Mouse (Mus musculus): Measurements from ENCODE around the gene Dock2. TPM values are rescaled to one million over a fixed set of nuclear protein-coding genes. Genes with fewer than 3 reads are reported as not detected.

Gene Dock2
- polyA plus RNA-seq, 2 experiments, result 1.6 to 2.6 TPM

- H3K36me3 ChIP-seq (ENCODE audit: control insufficient read depth, insufficient read depth, low read length), result no peaks in the 10 kb centered on the region
- H3K27me3 ChIP-seq (ENCODE audit: control insufficient read depth, insufficient read depth, low read length), result no peaks in the 10 kb centered on the region
- no peak for DNase-seq (ENCODE audit: low spot score)
- H3K4me3 ChIP-seq (replicated peaks; ENCODE audit: low read length), result no peak overlapping the region
- ATAC-seq (ENCODE audit: low FRiP score, low read depth), result no peak
- H3K9ac ChIP-seq (ENCODE audit: low read depth, low read length, severe bottlenecking), result no peak overlapping the region
- no peak overlapping the region for H3K27ac ChIP-seq (replicated peaks; ENCODE audit: low read depth, low read length)
- 72% methylated on average over 3 of the region's 3 CpGs for whole genome bisulfite sequencing
- no peaks in the 10 kb centered on the region for H3K4me1 ChIP-seq (ENCODE audit: control insufficient read depth, insufficient read depth, low read length)
- H3K4me2 ChIP-seq (replicated peaks; ENCODE audit: low read depth, low read length, severe bottlenecking), result no peak overlapping the region
- H3K9me3 ChIP-seq (ENCODE audit: control insufficient read depth, low read length), result no peaks in the 10 kb centered on the region
- no peak for TF ChIP-seq POLR2A (IDR thresholded peaks at IDR 0.05; ENCODE audit: borderline replicate concordance, extremely low read depth, insufficient read depth, insufficient read length)
Observed at GRCm38 (mm10) chr11:34195142-34195541, 588.5 kb downstream of the Dock2 start.

- H3K4me1 ChIP-seq (ENCODE audit: control insufficient read depth, insufficient read depth, low read length), result no peaks in the 10 kb centered on the region
- H3K4me3 ChIP-seq (replicated peaks; ENCODE audit: low read length), result no peak overlapping the region
- no peaks in the 10 kb centered on the region for H3K36me3 ChIP-seq (ENCODE audit: control insufficient read depth, insufficient read depth, low read length)
- no peak overlapping the region for H3K27ac ChIP-seq (replicated peaks; ENCODE audit: low read depth, low read length)
- DNase-seq (ENCODE audit: low spot score), result no peak
- no peak overlapping the region for H3K9ac ChIP-seq (ENCODE audit: low read depth, low read length, severe bottlenecking)
- no peaks in the 10 kb centered on the region for H3K27me3 ChIP-seq (ENCODE audit: control insufficient read depth, insufficient read depth, low read length)
- H3K9me3 ChIP-seq (ENCODE audit: control insufficient read depth, low read length), result no peaks in the 10 kb centered on the region
- no peak for ATAC-seq (ENCODE audit: low FRiP score, low read depth)
- WGBS, result 64% methylated on average over 9 of the region's 9 CpGs
- TF ChIP-seq POLR2A (IDR thresholded peaks at IDR 0.05; ENCODE audit: borderline replicate concordance, extremely low read depth, insufficient read depth, insufficient read length), result no peak
- H3K4me2 ChIP-seq (replicated peaks; ENCODE audit: low read depth, low read length, severe bottlenecking), result no peak overlapping the region
Observed at GRCm38 (mm10) chr11:34194158-34194941, 589.3 kb downstream of the Dock2 start.

DNA sequence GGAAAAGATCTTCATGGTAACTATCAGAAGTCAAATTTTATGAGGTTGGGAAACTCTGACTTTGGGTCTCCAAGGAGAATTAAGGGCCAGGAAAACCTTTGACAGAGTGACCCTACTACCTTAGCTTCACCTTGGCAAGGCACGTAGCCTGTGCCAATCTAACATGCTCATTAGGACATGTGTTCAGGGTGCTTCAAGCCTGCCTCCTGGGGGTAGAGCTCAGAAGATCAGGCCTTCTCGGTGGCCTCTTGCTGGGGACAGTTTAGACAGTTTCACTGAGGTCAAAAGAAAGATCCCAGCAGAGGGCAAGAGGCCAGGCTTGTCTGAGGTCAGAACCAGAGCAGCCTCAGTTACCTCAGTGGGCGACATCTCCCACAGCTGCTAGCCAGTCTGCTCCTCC lies 590.0 kb downstream of the Dock2 start:
- H3K27me3 ChIP-seq (ENCODE audit: control insufficient read depth, insufficient read depth, low read length), result no peaks in the 10 kb centered on the region
- no peaks in the 10 kb centered on the region for H3K9me3 ChIP-seq (ENCODE audit: control insufficient read depth, low read length)
- no peak overlapping the region for H3K27ac ChIP-seq (replicated peaks; ENCODE audit: low read depth, low read length)
- WGBS, result 45% methylated on average over 3 of the region's 3 CpGs
- H3K9ac ChIP-seq (ENCODE audit: low read depth, low read length, severe bottlenecking), result no peak overlapping the region
- H3K4me3 ChIP-seq (replicated peaks; ENCODE audit: low read length), result no peak overlapping the region
- ATAC-seq (ENCODE audit: low FRiP score, low read depth), result no peak
- no peak for DNase-seq (ENCODE audit: low spot score)
- H3K36me3 ChIP-seq (ENCODE audit: control insufficient read depth, insufficient read depth, low read length), result no peaks in the 10 kb centered on the region
- no peaks in the 10 kb centered on the region for H3K4me1 ChIP-seq (ENCODE audit: control insufficient read depth, insufficient read depth, low read length)
- no peak overlapping the region for H3K4me2 ChIP-seq (replicated peaks; ENCODE audit: low read depth, low read length, severe bottlenecking)
- TF ChIP-seq POLR2A (IDR thresholded peaks at IDR 0.05; ENCODE audit: borderline replicate concordance, extremely low read depth, insufficient read depth, insufficient read length), result no peak

DNA sequence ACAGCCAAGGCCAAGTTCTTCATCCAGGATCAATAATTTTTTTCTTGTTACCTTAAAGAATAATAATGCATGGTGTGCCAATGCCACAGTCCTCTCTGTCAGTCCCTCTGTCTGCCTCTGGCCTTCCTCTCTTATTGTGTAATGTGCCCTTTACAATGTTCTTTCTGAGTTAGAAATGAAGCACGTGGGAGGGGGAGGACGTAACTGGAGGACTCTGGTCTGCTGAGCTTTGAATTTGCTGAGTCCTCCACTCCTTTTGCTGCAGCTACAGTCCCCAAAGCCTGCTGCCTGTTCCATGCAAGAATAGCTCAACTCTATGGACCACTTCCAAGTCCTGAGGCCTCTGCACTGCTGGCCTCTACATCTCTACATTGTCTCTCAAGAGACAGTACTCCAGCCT lies 599.4 kb downstream of the Dock2 start:
- H3K36me3 ChIP-seq (ENCODE audit: control insufficient read depth, insufficient read depth, low read length), result no peaks in the 10 kb centered on the region
- DNase-seq (ENCODE audit: low spot score), result no peak
- WGBS, result 78% methylated on average over 2 of the region's 2 CpGs
- H3K4me3 ChIP-seq (replicated peaks; ENCODE audit: low read length), result no peak overlapping the region
- no peaks in the 10 kb centered on the region for H3K27me3 ChIP-seq (ENCODE audit: control insufficient read depth, insufficient read depth, low read length)
- peaks cover 6% of the 10 kb centered on the region; the same call in 1 of the 2 replicates for H3K4me1 ChIP-seq (ENCODE audit: control insufficient read depth, insufficient read depth, low read length)
- no peak for ATAC-seq (ENCODE audit: low FRiP score, low read depth)
- H3K9ac ChIP-seq (ENCODE audit: low read depth, low read length, severe bottlenecking), result no peak overlapping the region
- TF ChIP-seq POLR2A (IDR thresholded peaks at IDR 0.05; ENCODE audit: borderline replicate concordance, extremely low read depth, insufficient read depth, insufficient read length), result no peak
- H3K4me2 ChIP-seq (replicated peaks; ENCODE audit: low read depth, low read length, severe bottlenecking), result no peak overlapping the region
- H3K27ac ChIP-seq (replicated peaks; ENCODE audit: low read depth, low read length), result no peak overlapping the region
- no peaks in the 10 kb centered on the region for H3K9me3 ChIP-seq (ENCODE audit: control insufficient read depth, low read length)

- peak overlapping the region; percentile 33; the same call in 1 of the 2 replicates for H3K27ac ChIP-seq (replicated peaks; ENCODE audit: low read depth, low read length)
Observed at GRCm38 (mm10) chr11:34181214-34182117, 602.2 kb downstream of the Dock2 start.

More at GRCm38 (mm10) chr11:34181214-34182117, 602.2 kb downstream of the Dock2 start:
- Histone ChIP-seq H3K9me3 (ENCODE audit: control insufficient read depth, low read length) (no peaks in the 10 kb centered on the region), H3K4me3 (replicated peaks; ENCODE audit: low read length) (no peak overlapping the region), H3K27me3 (ENCODE audit: control insufficient read depth, insufficient read depth, low read length) (no peaks in the 10 kb centered on the region), H3K9ac (ENCODE audit: low read depth, low read length, severe bottlenecking) (no peak overlapping the region), H3K4me1 (ENCODE audit: control insufficient read depth, insufficient read depth, low read length) (peaks cover 6% of the 10 kb centered on the region; the same call in 1 of the 2 replicates), H3K36me3 (ENCODE audit: control insufficient read depth, insufficient read depth, low read length) (no peaks in the 10 kb centered on the region), H3K4me2 (replicated peaks; ENCODE audit: low read depth, low read length, severe bottlenecking) (no peak overlapping the region)
- no peak for TF ChIP-seq POLR2A (IDR thresholded peaks at IDR 0.05; ENCODE audit: borderline replicate concordance, extremely low read depth, insufficient read depth, insufficient read length)
- peak; percentile 72 for DNase-seq (ENCODE audit: low spot score)
- 48% methylated on average over 8 of the region's 8 CpGs for WGBS
- ATAC-seq (ENCODE audit: low FRiP score, low read depth), result peak; percentile 70
